Mouse (Mus musculus): ENCODE data around the gene Mlycd.

GRCm38 (mm10) chr8:119424740-119425139 lies 30.1 kb downstream of the Mlycd start:
- TF ChIP-seq CTCF (IDR thresholded peaks at IDR 0.05; ENCODE audit: borderline replicate concordance, control insufficient read depth, extremely low read depth, insufficient read depth, low read length, poor library complexity) (no peak), POLR2A (IDR thresholded peaks at IDR 0.05; ENCODE audit: control insufficient read depth, extremely low read depth, insufficient read depth, low read length, poor library complexity) (no peak)

All from thymus, adult 2 months (tissue).